Mouse (Mus musculus): Measurements from ENCODE around the gene Fndc3b. TPM values are rescaled to one million over a fixed set of nuclear protein-coding genes. Genes with fewer than 3 reads are reported as not detected.

The Fndc3b gene
- polyA plus RNA-seq, 1 experiment, result 23.7 TPM

- Histone ChIP-seq H3K79me3 (ENCODE audit: low read depth) (no peaks in the 10 kb centered on the region), H3K4me3 (ENCODE audit: insufficient read depth, poor library complexity, severe bottlenecking) (no peak overlapping the region), H3K27me3 (ENCODE audit: control insufficient read depth, insufficient read depth, insufficient read length) (no peaks in the 10 kb centered on the region), H3K79me2 (ENCODE audit: control insufficient read depth, insufficient read depth) (no peaks in the 10 kb centered on the region), H3ac (ENCODE audit: control insufficient read depth, insufficient read length, low read depth) (no peak overlapping the region), H3K36me3 (ENCODE audit: control insufficient read depth, insufficient read depth) (peaks cover 24% of the 10 kb centered on the region)
- TF ChIP-seq MYOD1 (IDR thresholded peaks at IDR 0.05; ENCODE audit: control insufficient read depth, insufficient read length, low read depth), result no peak
- TF ChIP-seq MYOG (IDR thresholded peaks at IDR 0.05; ENCODE audit: control insufficient read depth, extremely low read depth, insufficient read length), result no peak
- no peak for TF ChIP-seq USF1 (IDR thresholded peaks at IDR 0.05; ENCODE audit: low read depth)
- no peak for TF ChIP-seq FOSL1 (IDR thresholded peaks at IDR 0.05; ENCODE audit: insufficient read depth, low read length, poor library complexity, severe bottlenecking)
- no peak for TF ChIP-seq CEBPB (IDR thresholded peaks at IDR 0.05; ENCODE audit: low read depth)
- TF ChIP-seq MAX (IDR thresholded peaks at IDR 0.05), result no peak
- no peak for TF ChIP-seq CTCF (IDR thresholded peaks at IDR 0.05; ENCODE audit: control insufficient read depth, insufficient read depth, insufficient read length)
These were observed 240.3 kb downstream of the Fndc3b start for GRCm38 (mm10) chr3:27470781-27471180.

- no peak overlapping the region for H3ac ChIP-seq (ENCODE audit: control insufficient read depth, insufficient read length, low read depth)
- H3K27me3 ChIP-seq (ENCODE audit: control insufficient read depth, insufficient read depth, insufficient read length), result no peaks in the 10 kb centered on the region
- no peak overlapping the region for H3K4me3 ChIP-seq (ENCODE audit: insufficient read depth, poor library complexity, severe bottlenecking)
- peaks cover 31% of the 10 kb centered on the region for H3K36me3 ChIP-seq (ENCODE audit: control insufficient read depth, insufficient read depth)
- H3K79me3 ChIP-seq (ENCODE audit: low read depth), result no peaks in the 10 kb centered on the region
- TF ChIP-seq MAX (IDR thresholded peaks at IDR 0.05) (no peak), USF1 (IDR thresholded peaks at IDR 0.05; ENCODE audit: low read depth) (no peak)
- no peaks in the 10 kb centered on the region for H3K79me2 ChIP-seq (ENCODE audit: control insufficient read depth, insufficient read depth)
These were observed 241.1 kb downstream of the Fndc3b start for GRCm38 (mm10) chr3:27469971-27470370.

- no peaks in the 10 kb centered on the region for H3K27me3 ChIP-seq (ENCODE audit: control insufficient read depth, insufficient read depth, insufficient read length)
- no peaks in the 10 kb centered on the region for H3K79me3 ChIP-seq (ENCODE audit: low read depth)
- H3K79me2 ChIP-seq (ENCODE audit: control insufficient read depth, insufficient read depth), result no peaks in the 10 kb centered on the region
These were observed 243.5 kb downstream of the Fndc3b start for GRCm38 (mm10) chr3:27467505-27468020.

GRCm38 (mm10) chr3:27466297-27466901 is 244.7 kb downstream of the Fndc3b start:
- Histone ChIP-seq H3K4me3 (ENCODE audit: insufficient read depth, poor library complexity, severe bottlenecking) (no peak overlapping the region), H3K36me3 (ENCODE audit: control insufficient read depth, insufficient read depth) (peaks cover 54% of the 10 kb centered on the region), H3K79me3 (ENCODE audit: low read depth) (no peaks in the 10 kb centered on the region), H3K27me3 (ENCODE audit: control insufficient read depth, insufficient read depth, insufficient read length) (no peaks in the 10 kb centered on the region), H3ac (ENCODE audit: control insufficient read depth, insufficient read length, low read depth) (no peak overlapping the region), H3K79me2 (ENCODE audit: control insufficient read depth, insufficient read depth) (no peaks in the 10 kb centered on the region)
- TF ChIP-seq USF1 (IDR thresholded peaks at IDR 0.05; ENCODE audit: low read depth) (no peak), CTCF (IDR thresholded peaks at IDR 0.05; ENCODE audit: control insufficient read depth, insufficient read depth, insufficient read length) (no peak), MAX (IDR thresholded peaks at IDR 0.05) (no peak), CEBPB (IDR thresholded peaks at IDR 0.05; ENCODE audit: low read depth) (no peak), MYOG (IDR thresholded peaks at IDR 0.05; ENCODE audit: control insufficient read depth, extremely low read depth, insufficient read length) (no peak), FOSL1 (IDR thresholded peaks at IDR 0.05; ENCODE audit: insufficient read depth, low read length, poor library complexity, severe bottlenecking) (no peak), MYOD1 (IDR thresholded peaks at IDR 0.05; ENCODE audit: control insufficient read depth, insufficient read length, low read depth) (no peak)

More at GRCm38 (mm10) chr3:27467505-27468020, 243.5 kb downstream of the Fndc3b start:
- no peak for TF ChIP-seq FOSL1 (IDR thresholded peaks at IDR 0.05; ENCODE audit: insufficient read depth, low read length, poor library complexity, severe bottlenecking)
- no peak for TF ChIP-seq MYOD1 (IDR thresholded peaks at IDR 0.05; ENCODE audit: control insufficient read depth, insufficient read length, low read depth)
- no peak for TF ChIP-seq CEBPB (IDR thresholded peaks at IDR 0.05; ENCODE audit: low read depth)
- TF ChIP-seq MAX (IDR thresholded peaks at IDR 0.05), result no peak
- no peak for TF ChIP-seq CTCF (IDR thresholded peaks at IDR 0.05; ENCODE audit: control insufficient read depth, insufficient read depth, insufficient read length)
- TF ChIP-seq MYOG (IDR thresholded peaks at IDR 0.05; ENCODE audit: control insufficient read depth, extremely low read depth, insufficient read length), result no peak
- TF ChIP-seq USF1 (IDR thresholded peaks at IDR 0.05; ENCODE audit: low read depth), result no peak
- H3K36me3 ChIP-seq (ENCODE audit: control insufficient read depth, insufficient read depth), result peaks cover 45% of the 10 kb centered on the region
- H3ac ChIP-seq (ENCODE audit: control insufficient read depth, insufficient read length, low read depth), result no peak overlapping the region
- H3K4me3 ChIP-seq (ENCODE audit: insufficient read depth, poor library complexity, severe bottlenecking), result no peak overlapping the region

- TF ChIP-seq MAX (IDR thresholded peaks at IDR 0.05), result no peak
- no peak for TF ChIP-seq FOSL1 (IDR thresholded peaks at IDR 0.05; ENCODE audit: insufficient read depth, low read length, poor library complexity, severe bottlenecking)
- TF ChIP-seq CTCF (IDR thresholded peaks at IDR 0.05; ENCODE audit: control insufficient read depth, insufficient read depth, insufficient read length), result no peak
- TF ChIP-seq MYOG (IDR thresholded peaks at IDR 0.05; ENCODE audit: control insufficient read depth, extremely low read depth, insufficient read length), result no peak
- TF ChIP-seq CEBPB (IDR thresholded peaks at IDR 0.05; ENCODE audit: low read depth), result no peak
- TF ChIP-seq USF1 (IDR thresholded peaks at IDR 0.05; ENCODE audit: low read depth), result no peak
- TF ChIP-seq MYOD1 (IDR thresholded peaks at IDR 0.05; ENCODE audit: control insufficient read depth, insufficient read length, low read depth), result no peak
- peaks cover 69% of the 10 kb centered on the region for H3K36me3 ChIP-seq (ENCODE audit: control insufficient read depth, insufficient read depth)
These were observed 247.7 kb downstream of the Fndc3b start for GRCm38 (mm10) chr3:27463373-27463772.

GRCm38 (mm10) chr3:27462934-27463333 is 248.2 kb downstream of the Fndc3b start:
- H3K4me3 ChIP-seq (ENCODE audit: insufficient read depth, poor library complexity, severe bottlenecking), result no peak overlapping the region
- no peaks in the 10 kb centered on the region for H3K79me2 ChIP-seq (ENCODE audit: control insufficient read depth, insufficient read depth)
- H3K27me3 ChIP-seq (ENCODE audit: control insufficient read depth, insufficient read depth, insufficient read length), result no peaks in the 10 kb centered on the region
- TF ChIP-seq MAX (IDR thresholded peaks at IDR 0.05) (no peak), USF1 (IDR thresholded peaks at IDR 0.05; ENCODE audit: low read depth) (no peak), FOSL1 (IDR thresholded peaks at IDR 0.05; ENCODE audit: insufficient read depth, low read length, poor library complexity, severe bottlenecking) (no peak), CTCF (IDR thresholded peaks at IDR 0.05; ENCODE audit: control insufficient read depth, insufficient read depth, insufficient read length) (no peak), MYOD1 (IDR thresholded peaks at IDR 0.05; ENCODE audit: control insufficient read depth, insufficient read length, low read depth) (no peak), CEBPB (IDR thresholded peaks at IDR 0.05; ENCODE audit: low read depth) (no peak), MYOG (IDR thresholded peaks at IDR 0.05; ENCODE audit: control insufficient read depth, extremely low read depth, insufficient read length) (no peak)
- H3ac ChIP-seq (ENCODE audit: control insufficient read depth, insufficient read length, low read depth), result no peak overlapping the region
- H3K36me3 ChIP-seq (ENCODE audit: control insufficient read depth, insufficient read depth), result peaks cover 66% of the 10 kb centered on the region
- H3K79me3 ChIP-seq (ENCODE audit: low read depth), result no peaks in the 10 kb centered on the region

More at GRCm38 (mm10) chr3:27463373-27463772, 247.7 kb downstream of the Fndc3b start:
- H3K4me3 ChIP-seq (ENCODE audit: insufficient read depth, poor library complexity, severe bottlenecking), result no peak overlapping the region
- no peaks in the 10 kb centered on the region for H3K27me3 ChIP-seq (ENCODE audit: control insufficient read depth, insufficient read depth, insufficient read length)
- H3K79me3 ChIP-seq (ENCODE audit: low read depth), result no peaks in the 10 kb centered on the region
- no peaks in the 10 kb centered on the region for H3K79me2 ChIP-seq (ENCODE audit: control insufficient read depth, insufficient read depth)
- H3ac ChIP-seq (ENCODE audit: control insufficient read depth, insufficient read length, low read depth), result no peak overlapping the region

All from C2C12 (cell line).